Mouse (Mus musculus): Measurements from ENCODE around the gene Gtf2ird1. TPM values are rescaled to one million over a fixed set of nuclear protein-coding genes. Genes with fewer than 3 reads are reported as not detected.
"Not testable (repeated sequence)": the region's sequence is repeated elsewhere in the genome, so short reads cannot be mapped to it uniquely, and the experiment has no call there.

The Gtf2ird1 gene
- total RNA-seq, 4 experiments from 2014 or later = 13.1 to 15.3 (median 14.8) TPM

DNA sequence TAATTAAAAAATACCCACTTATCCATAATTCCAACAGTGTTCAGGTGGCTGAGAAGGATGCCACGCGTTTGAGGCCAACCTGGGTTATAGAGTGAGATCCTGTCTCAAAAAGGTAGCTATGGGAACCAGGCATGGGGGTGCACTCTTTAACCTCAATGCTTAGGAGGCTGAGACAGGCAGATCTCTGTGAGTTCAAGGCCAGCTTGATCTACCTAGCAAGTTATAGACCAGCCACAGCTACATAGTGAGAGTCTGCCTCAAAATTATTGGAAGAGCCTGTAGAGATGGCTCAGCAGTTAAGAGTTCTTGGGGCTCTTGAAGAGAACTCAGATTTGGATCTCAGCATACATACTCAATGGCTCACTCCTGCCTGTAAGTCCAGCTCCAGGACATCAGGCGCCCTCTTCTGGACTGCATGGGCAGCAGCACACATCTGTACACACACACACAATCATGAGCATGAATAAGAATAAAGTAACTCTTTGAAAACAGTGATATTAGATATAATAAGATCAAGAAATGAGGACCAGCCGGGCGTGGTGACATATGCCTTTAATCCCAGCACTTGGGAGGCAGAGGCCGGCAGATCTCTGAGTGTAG is 18.6 kb upstream of the Gtf2ird1 start:
- DNase-seq (ENCODE audit: low spot score in 2 of 2) = no peak

- no peak for DNase-seq (ENCODE audit: low spot score in 2 of 2)
Observed at GRCm38 (mm10) chr5:134473902-134474301, 17.4 kb upstream of the Gtf2ird1 start.

- no peak for DNase-seq (ENCODE audit: low spot score in 2 of 2)
Observed at GRCm38 (mm10) chr5:134470538-134471169, 14.1 kb upstream of the Gtf2ird1 start.

DNA sequence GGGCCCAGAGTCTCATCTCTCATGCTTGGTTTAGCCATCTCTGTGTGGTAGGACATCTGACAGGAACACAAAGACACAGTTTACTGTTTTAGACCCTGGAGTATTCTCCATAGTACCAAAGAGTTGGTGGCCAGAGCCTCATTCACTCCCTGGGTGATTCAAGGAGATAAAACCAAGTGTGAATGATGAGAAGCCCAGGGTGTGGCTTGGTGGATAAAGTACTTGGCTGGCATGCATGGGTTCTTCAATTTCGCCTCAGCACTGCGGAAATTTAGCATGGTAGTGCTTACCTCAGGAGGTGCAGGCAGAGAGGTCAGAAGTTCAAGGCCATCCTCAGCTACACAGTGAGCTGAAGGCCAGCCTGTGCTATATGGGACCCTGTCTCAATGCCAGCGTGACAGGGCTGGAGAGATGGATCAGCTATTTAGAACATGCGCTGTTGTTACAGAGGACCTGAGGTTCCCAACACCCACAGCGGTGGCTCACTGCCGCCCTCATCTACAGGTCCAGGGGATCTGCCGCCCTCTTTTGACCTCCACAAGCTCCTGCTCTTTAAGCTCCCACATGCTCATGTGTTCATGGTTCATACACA is 13.1 kb upstream of the Gtf2ird1 start:
- no peak for DNase-seq (ENCODE audit: low spot score in 2 of 2)

GRCm38 (mm10) chr5:134468158-134468765 is 11.7 kb upstream of the Gtf2ird1 start:
- DNase-seq (ENCODE audit: low spot score in 2 of 2) = no peak

DNA sequence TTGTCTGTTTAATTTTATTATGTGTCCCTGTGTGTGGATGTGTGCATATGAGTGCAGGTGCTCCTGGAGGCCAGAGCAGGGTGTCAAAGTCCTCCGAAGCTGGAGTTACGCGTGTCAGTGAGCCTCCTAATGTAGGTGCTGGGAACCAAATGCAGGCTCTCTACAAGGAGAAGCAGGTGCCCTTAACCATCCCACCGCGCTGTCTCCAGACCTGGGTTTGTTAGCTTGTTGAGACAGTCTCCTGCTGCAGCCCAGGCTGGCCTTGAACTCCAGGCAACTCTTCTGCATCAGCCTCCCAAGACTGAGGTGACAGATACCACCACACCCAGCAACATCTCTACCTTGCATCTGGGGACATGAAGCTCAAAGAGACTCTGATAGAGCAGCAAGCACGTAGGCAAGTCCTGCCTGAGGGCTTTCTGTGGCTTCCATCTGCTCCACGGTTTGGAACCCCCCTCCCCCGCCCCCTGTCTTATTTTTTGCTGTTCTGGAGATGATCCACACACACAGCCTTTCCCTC is 10.6 kb upstream of the Gtf2ird1 start:
- DNase-seq (ENCODE audit: low spot score in 2 of 2) = no peak

DNA sequence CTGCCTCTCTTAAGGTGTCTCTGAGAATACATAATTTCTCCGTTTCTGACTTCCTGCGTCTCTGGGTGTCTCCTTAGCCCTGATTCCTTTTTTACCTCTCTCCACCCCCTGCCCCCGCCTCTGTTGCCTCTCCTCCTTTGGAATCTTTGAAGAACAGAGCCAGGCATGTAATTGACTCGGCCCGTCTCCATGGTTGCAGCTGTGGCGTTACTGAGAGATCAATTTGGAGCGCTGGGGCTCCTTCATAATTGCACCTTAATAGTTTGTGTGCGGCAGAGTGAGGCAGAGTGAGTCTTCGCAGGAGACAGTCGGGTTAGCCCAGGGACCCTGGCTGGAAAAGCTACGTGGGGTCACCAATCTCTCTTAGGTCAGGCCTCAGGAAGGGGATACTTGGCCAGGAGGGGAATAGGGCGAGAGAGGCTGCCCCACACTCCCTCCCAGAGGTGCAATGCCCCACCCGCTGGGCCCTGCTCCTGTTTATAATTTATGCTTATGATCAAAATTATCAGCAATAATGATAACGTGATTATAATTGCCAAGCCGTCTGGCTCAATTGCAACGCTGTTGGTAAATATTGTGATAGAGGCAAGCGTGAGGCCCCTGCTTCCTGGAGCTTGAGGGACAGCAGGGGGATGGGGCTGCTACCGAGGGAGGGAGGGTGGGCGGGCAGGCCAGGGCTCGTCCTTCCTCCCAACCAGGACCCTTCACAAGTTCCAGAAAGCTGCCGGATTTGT is 9.9 kb upstream of the Gtf2ird1 start:
- DNase-seq (ENCODE audit: low spot score in 2 of 2) = no peak

GRCm38 (mm10) chr5:134465197-134465596 is 8.7 kb upstream of the Gtf2ird1 start:
- no peak for DNase-seq (ENCODE audit: low spot score in 2 of 2)

GRCm38 (mm10) chr5:134464225-134464624 is 7.7 kb upstream of the Gtf2ird1 start:
- DNase-seq (ENCODE audit: low spot score in 2 of 2) = no peak

DNA sequence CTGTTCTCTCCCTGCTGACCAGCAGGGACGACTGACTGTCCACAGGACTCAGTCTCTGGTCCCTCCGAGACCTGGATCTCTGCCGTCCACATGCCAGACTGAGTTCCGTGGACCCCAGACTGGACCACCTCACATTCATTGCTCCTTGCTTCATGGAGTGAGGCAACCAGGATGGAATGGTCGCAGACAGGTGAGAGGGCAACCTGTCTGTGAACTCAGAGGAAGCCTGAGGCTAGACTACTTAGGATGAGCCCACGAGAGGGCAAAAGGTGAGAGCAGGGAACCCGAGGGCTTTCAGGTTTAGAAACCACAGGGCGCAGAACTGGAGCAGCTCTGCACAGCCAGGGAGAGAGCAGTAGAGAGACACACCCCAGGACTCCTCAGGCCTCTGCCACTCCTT is 6.2 kb upstream of the Gtf2ird1 start:
- no peak for DNase-seq (ENCODE audit: low spot score in 2 of 2)

DNA sequence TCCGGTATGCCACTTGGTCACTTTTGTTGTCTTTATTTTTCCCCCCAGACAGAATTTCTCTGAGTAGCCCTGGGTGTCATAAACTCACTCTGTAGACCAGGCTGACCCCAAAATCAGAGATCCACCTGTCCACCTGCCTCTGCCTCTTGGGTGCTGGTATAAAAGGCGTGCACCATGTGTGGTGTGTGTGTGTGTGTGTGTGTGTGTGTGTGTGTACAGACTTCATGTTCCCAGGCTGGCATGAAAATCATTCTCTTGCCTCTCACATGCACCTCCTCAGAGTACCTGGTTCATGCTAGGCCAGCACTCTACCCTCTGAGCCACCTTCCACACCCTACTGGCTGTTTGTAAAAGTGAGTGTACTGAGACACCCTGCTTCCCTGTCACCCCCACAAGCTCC is 5.8 kb upstream of the Gtf2ird1 start:
- no peak for DNase-seq (ENCODE audit: low spot score in 2 of 2)

GRCm38 (mm10) chr5:134460546-134460945 is 4.0 kb upstream of the Gtf2ird1 start:
- DNase-seq (ENCODE audit: low spot score in 2 of 2) = no peak

GRCm38 (mm10) chr5:134459096-134459495 is 2.6 kb upstream of the Gtf2ird1 start:
- no peak for DNase-seq (ENCODE audit: low spot score in 2 of 2)

DNA sequence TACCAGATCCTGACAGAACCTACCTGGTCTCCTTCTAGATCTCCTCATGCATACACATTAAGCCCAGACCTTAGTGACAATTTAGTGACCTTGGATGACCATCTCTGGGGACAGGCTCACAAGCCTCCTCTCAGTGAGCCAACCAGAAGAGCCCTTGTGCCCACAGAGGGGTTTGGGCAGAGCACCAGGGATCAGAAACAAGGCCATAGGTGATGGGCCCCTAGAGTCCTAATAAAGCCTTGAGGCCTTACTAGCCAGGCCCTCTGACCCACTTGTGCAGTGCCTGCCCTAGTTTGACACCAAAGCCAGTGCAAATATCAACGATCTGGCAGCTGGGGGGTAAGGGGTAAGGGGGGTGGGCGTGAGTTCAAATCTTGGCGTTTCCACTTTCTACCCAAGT is 1.9 kb upstream of the Gtf2ird1 start:
- no peak for DNase-seq (ENCODE audit: low spot score in 2 of 2)

- no peak for DNase-seq (ENCODE audit: low spot score in 2 of 2)
Observed at GRCm38 (mm10) chr5:134457371-134457770, 855 bp upstream of the Gtf2ird1 start.

- DNase-seq (ENCODE audit: low spot score in 2 of 2) = no peak
Observed at GRCm38 (mm10) chr5:134455914-134456423, 547 bp downstream of the Gtf2ird1 start.

GRCm38 (mm10) chr5:134455186-134455895 is 1.2 kb downstream of the Gtf2ird1 start:
- DNase-seq (ENCODE audit: low spot score in 2 of 2) = no peak

- no peak for DNase-seq (ENCODE audit: low spot score in 2 of 2)
Observed at GRCm38 (mm10) chr5:134454421-134454820, 2.1 kb downstream of the Gtf2ird1 start.

GRCm38 (mm10) chr5:134453577-134453976 is 2.9 kb downstream of the Gtf2ird1 start:
- DNase-seq (ENCODE audit: low spot score in 2 of 2) = no peak

DNA sequence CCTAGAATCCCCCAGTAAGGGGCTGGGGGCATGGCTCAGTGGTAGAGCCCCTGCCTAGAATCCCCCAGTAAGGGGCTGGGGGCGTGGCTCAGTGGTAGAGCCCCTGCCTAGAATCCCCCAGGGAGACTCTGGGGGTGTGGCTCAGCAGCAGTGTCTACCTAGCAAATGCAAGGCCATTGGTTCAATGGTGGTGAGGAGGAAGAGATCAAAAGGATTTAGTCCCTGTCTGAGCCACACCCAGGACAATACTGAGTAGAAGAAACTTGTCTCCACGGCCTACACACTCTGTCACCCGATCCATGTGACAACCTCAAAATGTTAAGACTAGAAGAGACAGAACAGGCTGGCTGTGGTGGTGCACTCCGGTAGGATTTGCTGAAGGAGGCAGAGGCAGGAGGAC is 9.8 kb downstream of the Gtf2ird1 start:
- not testable (repeated sequence) for DNase-seq (ENCODE audit: low spot score in 2 of 2)

DNA sequence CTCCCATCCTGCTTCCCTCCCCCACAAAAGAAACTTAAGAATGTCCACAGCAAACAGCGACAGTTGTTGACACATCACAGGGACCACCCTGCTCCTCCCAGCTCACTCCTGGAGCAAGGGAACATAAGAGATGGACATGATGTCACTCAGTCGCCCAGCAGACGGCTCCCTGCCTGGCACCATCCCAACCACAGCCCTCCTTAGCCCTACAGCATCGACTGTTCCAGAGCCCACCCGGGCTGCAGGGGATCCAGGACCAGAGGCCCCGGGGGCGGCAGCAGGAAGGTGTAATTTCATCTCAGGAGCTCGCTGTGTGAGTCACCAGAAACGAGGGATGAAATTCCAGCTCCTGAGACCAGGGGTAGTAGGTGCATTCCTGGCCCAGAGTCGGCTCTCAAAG is 10.6 kb downstream of the Gtf2ird1 start:
- DNase-seq (ENCODE audit: low spot score in 2 of 2) = no peak
